Mouse (Mus musculus): ENCODE data around the gene Ccdc153.

The Ccdc153 gene

GRCm38 (mm10) chr9:44240911-44241310, 435 bp downstream of the Ccdc153 start:
- no peak for ATAC-seq (ENCODE audit: low TSS enrichment)

GRCm38 (mm10) chr9:44241418-44241817, 942 bp downstream of the Ccdc153 start:
- no peak for ATAC-seq (ENCODE audit: low TSS enrichment)

GRCm38 (mm10) chr9:44243621-44244020, 3.1 kb downstream of the Ccdc153 start:
- no peak for ATAC-seq (ENCODE audit: low TSS enrichment)

GRCm38 (mm10) chr9:44247907-44248306, 7.4 kb downstream of the Ccdc153 start:
- ATAC-seq (ENCODE audit: low TSS enrichment) = no peak

GRCm38 (mm10) chr9:44249181-44250146, 9.0 kb downstream of the Ccdc153 start:
- ATAC-seq (ENCODE audit: low TSS enrichment) = peak; percentile 81; the same call in 1 of the 2 replicates

GRCm38 (mm10) chr9:44250445-44250844, 10.0 kb downstream of the Ccdc153 start:
- ATAC-seq (ENCODE audit: low TSS enrichment) = no peak

GRCm38 (mm10) chr9:44251314-44251713, 10.8 kb downstream of the Ccdc153 start, which contains the start of gene Pdzd3:
TSS of gene Pdzd3 (minus strand) at chr9:44251471.
- ATAC-seq (ENCODE audit: low TSS enrichment) = no peak

GRCm38 (mm10) chr9:44253441-44253840, 13.0 kb downstream of the Ccdc153 start:
- ATAC-seq (ENCODE audit: low TSS enrichment) = no peak

GRCm38 (mm10) chr9:44254508-44255135, 14.1 kb downstream of the Ccdc153 start:
- ATAC-seq (ENCODE audit: low TSS enrichment) = no peak

GRCm38 (mm10) chr9:44255136-44255521, 14.7 kb downstream of the Ccdc153 start:
- no peak for ATAC-seq (ENCODE audit: low TSS enrichment)

- ATAC-seq (ENCODE audit: low TSS enrichment) = no peak
Observed at GRCm38 (mm10) chr9:44256213-44256612, 15.7 kb downstream of the Ccdc153 start.

- no peak for ATAC-seq (ENCODE audit: low TSS enrichment)
Observed at GRCm38 (mm10) chr9:44259014-44259413, 18.5 kb downstream of the Ccdc153 start.

GRCm38 (mm10) chr9:44261388-44261787, 20.9 kb downstream of the Ccdc153 start:
- no peak for ATAC-seq (ENCODE audit: low TSS enrichment)

GRCm38 (mm10) chr9:44266478-44267226, 26.2 kb downstream of the Ccdc153 start:
- ATAC-seq (ENCODE audit: low TSS enrichment) = peak; percentile 54

GRCm38 (mm10) chr9:44267319-44268026, 27.0 kb downstream of the Ccdc153 start:
- peak; percentile 22; the same call in 1 of the 2 replicates for ATAC-seq (ENCODE audit: low TSS enrichment)

- peak; percentile 50 for ATAC-seq (ENCODE audit: low TSS enrichment)
Observed at GRCm38 (mm10) chr9:44268027-44268360, 27.5 kb downstream of the Ccdc153 start.

- no peak for ATAC-seq (ENCODE audit: low TSS enrichment)
Observed at GRCm38 (mm10) chr9:44268432-44268831, 28.0 kb downstream of the Ccdc153 start, which contains the start of gene Nlrx1. TSS of gene Nlrx1 (minus strand) at chr9:44268599.

- ATAC-seq (ENCODE audit: low TSS enrichment) = no peak
Observed at GRCm38 (mm10) chr9:44269077-44269476, 28.6 kb downstream of the Ccdc153 start.

GRCm38 (mm10) chr9:44269973-44270372, 29.5 kb downstream of the Ccdc153 start:
- no peak for ATAC-seq (ENCODE audit: low TSS enrichment)

GRCm38 (mm10) chr9:44283183-44283582, 42.7 kb downstream of the Ccdc153 start:
- ATAC-seq (ENCODE audit: low TSS enrichment) = no peak

- no peak for ATAC-seq (ENCODE audit: low TSS enrichment)
Observed at GRCm38 (mm10) chr9:44286256-44286850, 45.9 kb downstream of the Ccdc153 start.

Data from frontal cortex, adult (tissue).